Mouse (Mus musculus) G1E (cell line): ENCODE data around the gene Nqo1.

Experiments
- CTCF ChIP-seq: IDR thresholded peaks from 2 replicates; pipeline ENCODE4 v1.5.1; 2012; ENCODE audit warnings: low read depth, low read length, inconsistent platforms, mixed read lengths
- GATA1 ChIP-seq: IDR thresholded peaks from 2 replicates; pipeline ENCODE4 v1.6.1; 2012; ENCODE audit warnings: borderline replicate concordance, low read length, inconsistent platforms, mixed read lengths

DNA sequence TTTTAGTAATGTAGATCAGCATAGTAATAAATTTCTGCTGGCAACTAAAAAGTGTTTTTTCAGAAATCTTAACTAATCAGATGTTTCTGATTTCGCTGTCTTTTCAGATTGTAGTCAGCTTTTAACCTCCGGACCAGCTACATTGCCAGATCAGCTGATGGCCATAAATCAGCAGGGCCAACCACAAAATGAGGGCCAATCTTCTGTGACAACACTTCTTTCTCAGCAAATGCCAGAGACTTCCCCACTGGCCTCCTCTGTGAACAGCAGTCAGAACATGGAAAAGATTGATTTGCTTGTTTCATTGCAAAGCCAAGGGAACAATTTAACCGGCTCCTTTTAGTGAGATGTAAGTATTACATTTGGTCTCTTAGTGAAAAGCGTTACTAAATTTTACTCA lies 32.7 kb downstream of the Nqo1 start:
- no peak for TF ChIP-seq CTCF
- no peak for TF ChIP-seq GATA1
